Mouse (Mus musculus) megakaryocyte, adult 5-6 weeks (primary cell): ENCODE results near the gene Tnfrsf23. TPM values are rescaled to one million over a fixed set of nuclear protein-coding genes. Genes with fewer than 3 reads are reported as not detected.

Source experiments
- total RNA-seq, 2 experiments: library from RNA; stranded (forward) in 1 of 2; stranded (reverse) in 1 of 2; fragments of 153-499, 151-499 nt in 1 of 2; fragments of 221-1000, 200-1000 nt in 1 of 2; gene quantifications; 2 replicates each; pipeline versions ENCODE4 v1.2.3 to v1.2.4; 2015 to 2017

Tnfrsf23 gene
- total RNA-seq, 2 experiments from 2014 or later = 2.2 to 6.3 TPM

Other genes starting within 250 kb of the Tnfrsf23 start
- gene Cdkn1c, start 224.8 kb downstream of the Tnfrsf23 start, total RNA-seq (2015) = 1.3 and 2.3 TPM in 2 replicates
- 0.41 and 0.95 TPM in 2 replicates for gene Cdkn1c, start 224.8 kb downstream of the Tnfrsf23 start, total RNA-seq (2017)
- 1.2 and 1.3 TPM in 2 replicates for gene Slc22a18, start 212.1 kb downstream of the Tnfrsf23 start, total RNA-seq (2015)
- 0.94 and 1.7 TPM in 2 replicates for gene Slc22a18, start 212.1 kb downstream of the Tnfrsf23 start, total RNA-seq (2017)
- gene Phlda2, start 182.7 kb downstream of the Tnfrsf23 start, total RNA-seq (2015) = not detected in 2 replicates
- not detected in 2 replicates for gene Phlda2, start 182.7 kb downstream of the Tnfrsf23 start, total RNA-seq (2017)
- gene Nap1l4, start 136.8 kb downstream of the Tnfrsf23 start, total RNA-seq (2015) = 52.4 and 55.3 TPM in 2 replicates
- 105 and 107 TPM in 2 replicates for gene Nap1l4, start 136.8 kb downstream of the Tnfrsf23 start, total RNA-seq (2017)
- gene Cars, start 85.8 kb downstream of the Tnfrsf23 start, total RNA-seq (2015) = 27.5 and 31.5 TPM in 2 replicates
- 39.8 and 45.1 TPM in 2 replicates for gene Cars, start 85.8 kb downstream of the Tnfrsf23 start, total RNA-seq (2017)
- gene Tnfrsf26, start 57.1 kb downstream of the Tnfrsf23 start, total RNA-seq (2015) = 5.7 and 8.4 TPM in 2 replicates
- 4.5 and 5.4 TPM in 2 replicates for gene Tnfrsf26, start 57.1 kb downstream of the Tnfrsf23 start, total RNA-seq (2017)
- 2.1 and 3.5 TPM in 2 replicates for gene Tnfrsf22, start 36.2 kb downstream of the Tnfrsf23 start, total RNA-seq (2015)
- 1.7 and 3.5 TPM in 2 replicates for gene Tnfrsf22, start 36.2 kb downstream of the Tnfrsf23 start, total RNA-seq (2017)
- 1.5 and 3.5 TPM in 2 replicates for gene Osbpl5, start 71.1 kb upstream of the Tnfrsf23 start, total RNA-seq (2015)
- 1.5 and 8.3 TPM in 2 replicates for gene Osbpl5, start 71.1 kb upstream of the Tnfrsf23 start, total RNA-seq (2017)
- not detected in 2 replicates for gene Mrgprg, start 81.1 kb upstream of the Tnfrsf23 start, total RNA-seq (2015)
- not detected in 2 replicates for gene Mrgprg, start 81.1 kb upstream of the Tnfrsf23 start, total RNA-seq (2017)
- gene Mrgpre, start 98.6 kb upstream of the Tnfrsf23 start, total RNA-seq (2015) = 0.05 TPM in 1 of 2 replicates, not detected in the other
- gene Mrgpre, start 98.6 kb upstream of the Tnfrsf23 start, total RNA-seq (2017) = not detected in 2 replicates
- gene Nadsyn1, start 137.0 kb upstream of the Tnfrsf23 start, total RNA-seq (2015) = 3.9 and 4.4 TPM in 2 replicates
- gene Nadsyn1, start 137.0 kb upstream of the Tnfrsf23 start, total RNA-seq (2017) = 7.5 and 11.7 TPM in 2 replicates
- 11.4 and 13.1 TPM in 2 replicates for gene Dhcr7, start 137.3 kb upstream of the Tnfrsf23 start, total RNA-seq (2015)
- 3.0 and 6.1 TPM in 2 replicates for gene Dhcr7, start 137.3 kb upstream of the Tnfrsf23 start, total RNA-seq (2017)
- not detected in 2 replicates for gene Gm498, start 181.0 kb upstream of the Tnfrsf23 start, total RNA-seq (2015)
- not detected in 2 replicates for gene Gm498, start 181.0 kb upstream of the Tnfrsf23 start, total RNA-seq (2017)